Mouse (Mus musculus): Measurements from ENCODE around the gene Chmp6.

The Chmp6 gene

DNA sequence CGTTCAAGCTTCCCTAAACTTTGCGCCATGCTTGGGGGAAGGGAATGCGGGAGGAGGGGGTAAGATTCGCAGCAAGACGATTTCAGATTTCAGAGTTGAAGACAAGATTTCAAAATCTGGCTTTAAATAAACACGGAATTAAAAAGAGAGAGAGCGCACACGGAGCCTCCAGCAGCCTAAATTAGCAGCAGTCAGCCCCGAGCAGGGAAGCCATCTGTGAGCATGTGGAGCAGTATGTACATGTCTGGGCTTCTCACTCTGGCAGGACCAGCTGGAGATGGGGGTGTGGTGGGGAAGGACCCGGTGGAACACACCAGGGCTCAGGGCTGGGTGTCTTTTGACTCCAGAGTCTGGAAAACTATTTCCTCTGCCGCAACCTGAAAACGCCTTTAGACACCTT lies 24.0 kb downstream of the Chmp6 start:
- in situ Hi-C loops (cut with MboI) = no loop called here

DNA sequence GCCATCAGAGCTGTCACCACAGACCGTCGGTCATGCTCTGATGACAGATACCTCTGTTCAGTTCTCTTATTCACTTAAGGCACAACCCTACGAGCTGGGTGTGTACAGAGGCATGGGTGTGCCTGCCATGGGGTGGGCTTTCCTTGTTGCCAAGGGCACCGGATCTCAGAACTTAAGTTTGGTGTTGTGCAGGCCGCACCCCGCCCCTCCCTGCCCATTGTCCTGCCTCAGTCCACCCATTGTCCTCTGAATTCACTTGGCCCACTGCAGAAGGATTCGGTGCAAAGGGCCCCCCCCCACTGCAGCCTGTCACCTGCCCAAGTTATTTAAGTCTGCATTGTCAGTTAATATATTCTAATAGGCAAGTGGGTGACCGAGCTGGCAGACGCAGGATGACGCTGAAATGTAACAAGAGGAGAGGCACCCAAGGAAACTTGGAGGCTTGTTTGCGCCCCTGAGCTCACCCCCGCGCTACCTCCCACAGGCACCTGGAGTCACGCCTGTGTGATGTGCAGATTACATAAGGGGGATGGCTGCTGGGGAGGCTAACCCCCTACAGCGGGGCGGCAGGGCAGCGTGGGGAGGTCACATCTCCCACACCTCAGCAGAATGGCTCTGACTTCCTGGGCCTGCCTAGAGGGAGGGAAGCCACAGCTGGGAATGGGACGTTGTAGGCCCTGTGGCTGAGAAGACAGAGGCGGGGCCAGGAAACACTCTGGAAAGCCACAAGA lies 24.7 kb downstream of the Chmp6 start:
- in situ Hi-C loops (cut with MboI) = no loop called here

DNA sequence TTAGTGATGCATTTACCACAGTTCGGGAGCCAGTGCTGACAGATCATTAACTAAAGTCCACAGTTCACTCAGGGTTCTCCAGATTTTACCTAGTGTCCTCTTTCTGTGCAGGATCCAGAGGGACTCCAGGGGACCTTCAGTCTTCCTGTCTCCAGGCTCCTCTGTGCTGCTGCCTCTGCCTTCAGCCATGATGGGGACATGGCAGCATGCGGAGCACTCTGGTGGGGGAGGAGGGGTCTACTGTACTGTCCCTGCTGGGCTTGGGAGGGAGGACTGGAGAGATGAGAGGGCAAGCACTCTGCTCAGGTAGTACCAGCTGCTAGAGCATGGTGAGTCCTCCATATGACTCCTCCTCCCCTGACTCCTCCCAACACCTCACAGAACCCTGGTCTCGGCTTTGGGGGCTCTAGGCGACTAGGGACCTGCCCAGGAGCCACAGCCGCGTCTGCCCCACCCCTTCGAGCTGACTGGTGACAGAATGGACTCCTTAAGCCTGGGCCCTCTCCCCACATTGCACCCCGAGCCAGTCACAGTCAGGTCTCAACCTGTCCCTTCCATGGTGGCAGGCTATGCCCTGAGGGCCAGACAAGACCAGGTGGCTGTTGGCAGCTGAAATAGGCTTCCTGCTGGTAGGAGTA lies 26.0 kb downstream of the Chmp6 start:
- in situ Hi-C loops (cut with MboI) = no loop called here

DNA sequence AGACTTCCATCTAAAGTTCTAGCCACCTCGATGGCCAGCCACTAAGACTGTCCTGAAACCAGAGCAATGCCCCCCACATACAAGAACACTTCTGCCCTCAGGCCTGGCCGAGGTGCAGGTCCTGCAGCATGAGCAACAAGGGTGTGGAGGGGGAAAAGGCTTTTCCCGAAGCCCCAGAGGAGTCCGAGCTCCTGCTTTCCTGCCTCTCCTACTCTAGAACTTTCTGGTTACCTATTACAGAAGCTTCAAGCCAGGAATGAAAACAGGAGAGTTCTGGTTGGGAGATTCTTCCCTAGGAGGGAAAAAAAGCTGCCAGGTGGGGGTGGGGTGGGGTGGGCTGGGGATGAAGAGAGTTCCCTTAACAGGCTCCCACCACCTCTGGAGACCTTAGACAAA lies 26.5 kb downstream of the Chmp6 start:
- in situ Hi-C loops (cut with MboI) = no loop called here

DNA sequence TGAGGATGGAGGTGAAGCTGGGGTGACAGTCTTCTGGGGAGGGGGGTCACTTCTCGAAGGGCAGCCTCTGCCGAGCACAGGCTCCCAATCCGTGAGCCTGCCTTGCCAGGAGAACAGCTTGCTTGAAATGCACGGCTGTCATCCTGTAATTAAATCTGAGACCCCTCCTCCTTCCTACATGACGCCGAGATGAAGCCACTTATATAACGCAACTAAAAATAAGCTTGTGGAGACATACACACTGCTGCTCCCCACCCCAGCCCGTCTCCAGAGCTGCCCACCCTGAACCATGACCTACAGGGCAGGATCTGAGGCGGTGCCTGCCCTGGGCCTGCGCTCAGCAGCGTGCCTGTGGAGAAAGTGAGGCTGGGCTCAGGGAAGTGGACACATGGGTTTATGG lies 26.9 kb downstream of the Chmp6 start:
- in situ Hi-C loops (cut with MboI) = no loop called here

DNA sequence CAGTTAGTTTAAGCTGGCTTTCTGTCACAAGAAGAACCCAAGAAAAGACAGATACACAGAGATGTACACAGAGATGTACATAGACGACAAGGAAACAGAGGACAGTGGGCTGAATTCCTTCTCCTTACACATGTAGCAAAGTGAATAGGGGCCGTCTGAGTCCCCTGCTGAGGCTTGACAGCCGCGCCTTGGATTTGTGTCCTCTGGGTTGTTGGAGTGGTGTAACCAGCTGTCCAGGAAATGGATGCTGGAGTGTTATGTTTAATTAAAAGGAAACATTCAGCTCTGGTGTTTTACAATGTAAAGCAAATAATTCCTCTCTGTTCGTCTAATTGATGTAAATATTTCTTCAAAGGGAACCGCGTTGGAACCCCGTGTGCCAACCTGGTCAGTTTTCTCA lies 28.6 kb downstream of the Chmp6 start:
- in situ Hi-C loops (cut with MboI) = no loop called here

DNA sequence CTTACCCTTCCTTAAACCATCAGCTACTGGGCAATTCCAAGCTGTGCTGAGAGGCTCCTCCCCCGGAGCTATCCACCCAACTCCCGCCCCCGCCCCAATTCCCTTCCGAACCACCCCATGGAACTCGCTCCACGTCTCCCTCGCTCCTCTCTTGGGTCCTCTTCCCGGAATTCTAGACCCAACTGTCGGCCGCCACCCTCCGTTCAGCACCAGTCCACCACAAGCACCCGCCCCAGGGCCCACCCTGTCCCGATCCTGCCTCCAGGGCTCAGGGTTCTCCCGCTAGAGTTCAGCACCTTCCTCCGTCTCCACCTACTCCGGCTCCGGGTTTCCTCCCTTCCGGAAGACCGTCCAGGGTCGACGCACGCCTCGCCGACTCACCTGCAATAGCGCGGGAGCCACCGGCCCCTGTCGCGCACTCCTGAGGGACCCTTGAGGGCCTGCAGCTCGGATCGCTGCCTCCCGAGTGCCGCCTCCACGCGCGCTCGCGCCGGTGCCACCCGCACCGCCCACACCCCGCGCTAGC lies 29.0 kb downstream of the Chmp6 start:
- in situ Hi-C loops (cut with MboI) = no loop called here

DNA sequence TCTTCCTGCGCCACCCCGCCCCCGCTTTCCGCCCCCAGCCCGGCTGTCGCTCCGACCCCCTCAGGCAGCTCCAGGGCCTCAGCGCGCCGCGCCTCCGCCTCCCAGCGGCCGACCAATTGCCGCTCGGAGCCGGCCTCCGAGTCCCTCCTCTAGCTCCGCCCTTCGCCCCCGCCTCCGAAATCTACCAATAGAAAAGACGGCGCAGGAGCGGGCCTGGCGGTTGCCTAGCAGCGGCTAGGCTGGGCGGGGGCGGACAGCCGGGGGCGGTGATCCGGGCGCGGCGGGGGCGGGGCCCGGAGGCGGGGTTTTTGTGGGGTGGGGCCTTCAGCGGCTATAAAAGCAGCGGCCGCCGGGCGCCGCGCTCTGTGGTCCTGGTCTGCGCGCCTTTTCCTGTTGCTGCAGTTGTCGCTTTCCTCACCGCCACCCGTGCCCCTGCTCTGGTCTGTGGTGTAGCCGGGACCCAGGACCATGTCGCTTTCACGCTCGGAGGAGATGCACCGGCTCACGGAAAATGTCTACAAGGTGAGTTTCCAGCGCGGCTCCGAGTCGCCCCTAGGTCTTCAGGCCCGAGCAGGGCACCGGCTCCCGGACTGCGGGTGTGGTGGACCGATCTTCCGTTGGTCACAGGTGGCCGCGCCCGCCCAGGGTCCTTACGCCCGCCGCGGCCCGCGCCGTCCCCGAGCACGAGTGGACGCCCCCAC lies 29.6 kb downstream of the Chmp6 start, which contains the start of gene Baiap2:
Baiap2 (plus strand) TSS at position 37 of the 701 bp plus-strand sequence.
- in situ Hi-C loops (cut with MboI) = no loop called here

DNA sequence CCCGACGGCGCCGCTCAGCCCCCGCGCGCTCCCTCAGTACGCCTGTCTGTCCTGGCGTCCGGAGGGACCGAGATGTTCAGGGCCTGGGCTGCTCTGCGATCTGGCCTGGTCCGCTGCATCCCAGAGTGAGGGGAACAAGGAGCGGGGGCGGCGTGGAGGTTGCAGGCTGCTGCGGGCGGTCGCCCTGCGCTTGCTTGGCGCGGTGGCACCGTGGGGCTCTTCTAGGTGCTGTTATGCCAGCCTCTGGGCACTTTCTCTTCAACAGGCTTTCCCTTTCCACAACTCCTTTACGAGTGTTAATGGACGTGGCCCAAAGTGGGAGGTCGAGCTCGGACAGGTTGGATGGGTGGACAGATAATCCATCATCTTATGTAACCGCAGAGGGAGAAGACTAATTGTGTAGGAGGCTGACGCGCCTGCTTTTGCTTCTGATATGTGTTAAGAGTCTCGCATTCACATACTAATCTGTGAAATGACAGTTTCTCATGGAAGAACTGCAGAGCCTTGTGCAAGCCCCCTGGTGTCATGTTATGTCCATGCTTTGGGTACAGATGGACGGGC lies 30.3 kb downstream of the Chmp6 start:
- in situ Hi-C loops (cut with MboI) = no loop called here

DNA sequence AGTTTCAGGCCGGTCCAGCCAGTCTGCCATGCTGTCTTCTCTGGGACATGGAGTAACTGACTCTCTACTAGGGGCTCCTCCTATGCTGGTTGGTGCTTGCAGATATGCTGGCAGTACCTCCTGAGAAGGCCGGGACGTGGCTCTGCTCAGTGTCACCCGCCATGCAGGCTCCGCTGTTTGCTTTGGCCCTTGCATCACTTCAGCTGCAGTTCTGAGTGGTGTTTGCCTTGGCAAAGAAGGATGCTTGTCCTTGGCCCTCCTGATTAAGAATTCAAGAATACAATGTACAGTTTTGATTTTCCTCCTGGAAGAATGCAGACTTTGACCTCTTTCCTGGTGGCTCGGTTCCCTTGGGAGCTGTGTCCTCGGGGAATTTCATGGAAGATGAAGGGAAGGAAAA lies 32.1 kb downstream of the Chmp6 start:
- in situ Hi-C loops (cut with MboI) = no loop called here

DNA sequence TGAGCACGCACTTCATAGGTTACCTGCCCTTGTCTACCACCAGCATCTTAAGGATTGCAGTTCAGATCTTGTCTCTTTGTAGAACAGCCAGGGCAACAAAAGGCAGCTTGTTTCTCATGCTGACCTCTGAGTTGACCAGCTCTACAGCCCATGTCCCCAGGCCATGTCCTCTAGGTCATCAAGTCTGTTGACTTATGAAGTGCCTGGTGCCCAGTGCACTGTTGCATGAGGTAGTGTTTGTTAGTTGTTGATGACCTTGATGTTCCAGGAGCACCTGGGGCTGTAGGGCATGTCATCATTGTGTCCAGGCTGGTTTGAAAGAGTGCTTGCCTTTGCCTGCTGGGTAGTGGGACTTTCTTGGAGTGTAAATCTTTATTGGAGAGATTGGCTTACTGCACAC lies 34.2 kb downstream of the Chmp6 start:
- in situ Hi-C loops (cut with MboI) = no loop called here

DNA sequence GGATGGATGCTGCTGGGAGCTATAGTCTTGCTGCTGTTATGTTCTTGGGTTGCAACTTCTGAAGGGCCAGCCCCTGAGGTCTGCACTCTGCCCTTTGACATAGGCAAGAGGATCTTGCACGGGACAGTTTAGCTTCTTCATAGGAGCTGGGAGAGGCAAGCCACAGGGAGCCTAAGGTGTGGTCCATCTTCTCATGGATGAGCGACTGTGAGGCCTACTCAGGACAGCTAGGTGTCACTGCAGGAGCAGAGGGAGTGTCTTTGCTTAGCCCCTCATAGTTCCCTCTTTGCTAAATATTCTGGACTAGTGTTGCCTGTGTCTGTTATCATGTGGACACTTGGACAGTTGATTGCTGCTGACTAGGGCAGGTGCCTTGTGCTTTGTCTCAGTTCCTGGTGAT lies 34.7 kb downstream of the Chmp6 start:
- in situ Hi-C loops (cut with MboI) = no loop called here

DNA sequence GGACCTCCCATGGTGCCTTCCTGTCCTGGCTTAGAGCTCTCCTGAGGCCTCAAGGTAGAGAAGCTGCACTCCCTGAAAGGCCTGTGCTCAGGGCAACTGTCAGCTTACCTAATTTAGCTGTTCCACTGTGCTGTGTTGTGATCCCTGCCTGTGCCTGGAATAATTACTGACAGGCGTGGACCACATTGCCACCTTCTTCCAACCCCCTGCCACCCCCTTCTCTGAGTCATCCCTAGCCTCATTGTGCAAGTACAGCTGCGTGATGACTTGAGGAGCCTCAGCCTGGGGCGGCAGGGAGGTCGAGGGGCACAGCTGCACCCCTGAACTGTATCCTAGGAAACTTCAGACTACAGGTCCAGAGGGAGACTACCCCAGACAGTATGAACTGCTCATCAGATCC lies 35.1 kb downstream of the Chmp6 start:
- in situ Hi-C loops (cut with MboI) = no loop called here

DNA sequence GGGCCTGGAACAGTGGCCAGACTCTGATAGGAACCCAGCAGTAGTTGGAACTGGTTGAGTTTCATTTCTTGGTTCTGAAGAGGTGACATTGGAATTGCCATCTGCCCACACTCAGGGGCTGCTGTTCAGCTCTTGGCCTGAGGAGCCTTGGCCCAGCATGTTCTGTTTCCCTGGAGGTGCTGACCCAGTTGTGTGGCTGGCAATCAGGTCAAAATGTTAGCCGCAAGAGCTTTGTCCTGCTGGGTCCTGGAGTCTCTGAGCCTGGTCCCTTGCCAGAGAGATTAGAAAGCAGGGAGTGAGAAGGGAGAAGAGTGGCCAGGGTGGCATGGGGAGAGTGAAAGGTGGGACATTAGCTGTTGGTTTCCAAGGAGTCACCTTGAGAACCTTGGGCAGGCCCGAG lies 35.6 kb downstream of the Chmp6 start:
- in situ Hi-C loops (cut with MboI) = no loop called here

DNA sequence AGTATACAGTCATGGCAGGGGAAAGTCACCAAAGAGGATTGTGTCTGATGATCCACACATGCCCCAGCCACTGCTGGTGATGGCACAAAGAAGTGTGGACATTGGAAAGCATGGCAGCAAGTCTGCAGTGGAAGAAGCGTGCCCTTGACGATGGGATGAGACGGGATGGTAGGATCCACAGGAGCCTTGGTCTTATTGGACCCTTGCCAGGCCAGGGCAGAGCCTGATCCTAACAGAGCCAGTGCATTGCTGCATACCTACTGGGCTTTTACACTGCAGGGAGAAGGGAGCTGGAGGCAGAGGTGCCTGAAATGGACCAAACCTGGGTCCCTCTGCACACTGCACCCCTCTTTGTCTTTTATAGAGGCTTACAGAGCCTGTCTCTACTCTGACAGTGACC lies 37.3 kb downstream of the Chmp6 start:
- in situ Hi-C loops (cut with MboI) = no loop called here

DNA sequence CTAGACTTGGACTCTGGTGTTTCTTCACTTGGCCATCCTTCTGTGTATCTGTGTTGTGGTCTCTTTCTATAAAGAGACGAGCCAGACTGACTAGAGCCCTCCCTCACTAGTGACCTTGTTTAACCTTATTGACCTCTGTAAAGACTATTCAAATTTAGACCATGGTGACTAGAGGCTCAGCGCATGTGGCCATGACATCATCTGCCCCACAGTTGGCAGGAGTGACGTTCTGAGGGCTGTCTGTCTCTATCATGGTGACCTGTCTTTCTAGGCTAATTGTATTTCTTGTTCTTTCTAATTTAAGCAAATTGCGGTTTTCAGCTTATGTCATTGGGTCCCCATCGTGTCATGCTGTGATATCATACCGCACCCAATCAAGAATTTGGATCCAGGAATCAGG lies 38.1 kb downstream of the Chmp6 start:
- in situ Hi-C loops (cut with MboI) = no loop called here

DNA sequence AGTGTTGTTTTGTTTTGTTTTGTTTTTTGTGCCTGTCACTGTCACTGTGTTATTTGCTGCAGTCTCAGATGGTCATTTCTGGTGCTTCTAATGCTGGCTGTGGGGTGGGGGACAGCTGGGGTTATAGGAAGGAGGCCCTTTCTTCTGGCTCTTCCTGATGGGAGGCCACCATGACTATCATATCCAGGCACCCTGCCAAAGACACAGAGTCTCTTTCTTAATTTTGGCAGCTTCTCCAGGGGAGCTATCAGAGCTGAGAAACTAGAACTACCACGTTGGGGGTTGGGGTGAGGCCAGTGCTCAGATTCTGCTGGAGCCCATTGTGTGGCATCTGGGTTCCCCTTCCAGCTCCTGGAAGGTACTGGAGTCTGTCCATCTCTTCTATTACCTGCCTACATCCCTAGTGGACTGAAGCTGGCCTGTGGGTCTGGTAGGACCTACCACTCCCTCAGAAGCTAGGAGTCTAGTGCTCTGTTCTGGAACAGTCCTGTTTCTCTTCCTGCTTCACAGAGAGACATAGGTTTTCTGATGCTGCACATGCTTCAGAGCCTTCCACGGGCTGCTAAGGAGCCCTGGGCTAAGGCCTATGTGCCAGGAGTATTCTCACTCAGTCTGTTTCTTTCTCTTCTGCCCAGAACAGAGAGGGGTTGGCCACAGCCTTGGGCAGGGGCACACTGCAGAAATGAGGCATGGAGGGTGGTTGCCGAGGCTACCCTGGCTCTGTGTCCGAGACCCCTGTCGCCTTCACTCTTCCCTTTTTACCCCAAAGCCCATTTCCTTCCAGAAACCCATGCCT lies 39.4 kb downstream of the Chmp6 start:
- in situ Hi-C loops (cut with MboI) = no loop called here

DNA sequence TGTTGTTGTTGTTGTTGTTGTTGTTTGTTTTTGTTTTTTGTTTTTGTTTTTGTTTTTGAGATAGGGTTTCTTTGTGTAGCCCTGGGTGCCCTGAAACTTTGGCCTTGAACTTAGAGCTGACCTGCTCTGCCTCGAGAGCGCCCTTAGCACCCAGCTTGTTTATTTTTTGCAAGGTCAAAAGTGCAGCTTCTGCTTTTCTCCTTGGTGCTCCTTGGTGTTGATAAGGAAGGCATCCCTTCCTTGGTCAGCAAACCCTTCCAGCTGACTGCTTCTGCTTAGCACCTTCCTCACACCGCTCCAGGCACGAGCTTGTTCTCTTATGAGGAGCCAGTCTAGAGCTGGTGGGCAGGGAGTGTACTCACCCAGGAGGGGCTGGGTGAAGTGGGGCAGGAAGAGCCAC lies 41.0 kb downstream of the Chmp6 start:
- in situ Hi-C loops (cut with MboI) = no loop called here

DNA sequence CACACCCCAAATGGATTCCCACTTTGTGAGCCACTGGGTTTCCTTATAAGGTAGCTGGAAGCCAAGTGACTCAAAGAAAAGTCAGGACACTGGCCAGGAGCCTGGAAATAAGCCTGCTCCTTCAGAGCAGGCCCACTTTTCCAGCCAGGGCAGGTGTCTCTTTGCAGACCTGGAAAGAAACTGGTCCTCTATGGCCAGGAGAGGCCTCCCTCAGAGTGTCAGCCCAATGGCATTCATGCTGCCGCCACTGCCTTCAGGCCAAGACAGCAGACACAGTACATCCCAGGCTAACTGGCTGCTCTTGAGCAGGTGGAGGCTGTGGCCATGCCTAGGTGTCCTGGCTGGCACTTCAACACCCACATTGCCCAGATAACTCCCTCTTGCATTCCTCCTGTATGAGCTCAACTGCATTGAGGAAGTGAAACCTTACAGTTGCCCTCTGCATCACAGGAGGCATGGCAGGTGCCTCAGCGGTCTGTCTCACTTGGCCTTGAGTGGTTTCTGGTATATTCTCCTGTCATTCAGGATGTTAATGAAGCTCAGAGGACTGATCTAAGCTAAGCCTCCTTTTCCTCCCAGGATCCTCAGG lies 41.6 kb downstream of the Chmp6 start:
- in situ Hi-C loops (cut with MboI) = no loop called here

DNA sequence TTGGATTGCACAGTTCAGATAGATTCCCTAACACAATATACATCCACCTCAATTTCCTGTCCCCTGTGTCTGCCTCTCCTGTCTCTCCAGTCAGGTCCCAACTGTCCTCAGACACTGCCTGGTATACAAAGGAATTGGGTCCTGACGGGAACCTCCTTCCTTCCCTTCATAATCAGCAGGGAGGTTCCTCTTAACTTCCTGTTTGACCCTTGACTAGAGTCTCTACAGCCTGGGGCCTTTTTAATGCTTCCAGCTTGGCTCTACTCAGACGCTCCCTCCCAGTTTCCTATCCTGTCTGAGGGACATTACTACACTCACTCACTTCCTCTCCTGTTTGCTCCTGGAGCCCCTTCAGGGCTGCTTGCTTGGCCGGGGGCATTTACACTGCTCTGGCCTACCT lies 42.2 kb downstream of the Chmp6 start:
- in situ Hi-C loops (cut with MboI) = no loop called here

DNA sequence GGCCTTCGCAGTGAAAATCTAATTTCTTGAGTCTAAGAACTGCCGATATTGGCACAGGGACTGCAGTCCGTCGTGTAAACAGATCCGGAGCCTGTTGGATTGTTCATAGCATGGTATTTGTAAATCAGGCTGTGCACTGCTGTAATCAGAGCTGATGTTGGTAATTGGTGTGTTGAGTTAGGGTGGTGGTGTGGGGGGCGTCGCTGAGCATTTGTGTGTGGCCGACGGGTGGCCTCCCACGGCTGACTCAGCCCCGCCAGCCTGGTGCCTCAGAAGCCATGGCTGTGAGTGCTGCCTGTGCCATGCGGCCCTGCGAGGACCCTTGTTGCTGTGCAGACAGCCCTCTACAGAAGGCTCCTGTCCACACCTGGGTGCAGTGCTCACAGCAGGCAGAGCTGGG lies 43.3 kb downstream of the Chmp6 start:
- in situ Hi-C loops (cut with MboI) = no loop called here

Data from mature B cell (primary cell).